Mouse (Mus musculus) spleen, adult 2 months (tissue): ENCODE data around the gene Gtf2f2. TPM values are rescaled to one million over a fixed set of nuclear protein-coding genes. Genes with fewer than 3 reads are reported as not detected.

Experiments
- DNase-seq, 2 experiments: peaks; one replicate each; pipeline versions ENCODE4 v3.0.0 to v3.0.0-alpha.2; 2012 to 2021; ENCODE audit warnings: low spot score in 2 of 2, low read depth in 1 of 2
- H3K27ac ChIP-seq: fragments of 200-500 bp; 2 replicates; pipeline ENCODE4 v1.5.1; 2012; ENCODE audit warnings: low read length, inconsistent platforms; ENCODE audit not compliant: insufficient read depth
- H3K27me3 ChIP-seq: fragments of 200-500 bp; 2 replicates; pipeline ENCODE4 v1.6.1; 2012; ENCODE audit warnings: mild to moderate bottlenecking, moderate library complexity, low read length, inconsistent platforms; ENCODE audit not compliant: control insufficient read depth, insufficient read depth
- H3K36me3 ChIP-seq: fragments of 200-500 bp; 2 replicates; pipeline ENCODE4 v1.6.1; 2012; ENCODE audit warnings: mild to moderate bottlenecking, low read length, inconsistent platforms; ENCODE audit not compliant: control insufficient read depth, insufficient read depth
- H3K4me1 ChIP-seq: fragments of 200-500 bp; 2 replicates; pipeline ENCODE4 v1.6.1; 2011; ENCODE audit warnings: inconsistent platforms; ENCODE audit not compliant: control insufficient read depth, insufficient read depth, insufficient read length
- H3K4me3 ChIP-seq: fragments of 200-500 bp; 2 replicates; pipeline ENCODE4 v1.5.1; 2011; ENCODE audit warnings: mild to moderate bottlenecking, inconsistent platforms; ENCODE audit not compliant: insufficient read depth, insufficient read length; ENCODE audit errors: extremely low read depth
- CTCF ChIP-seq: fragments of 200-500 bp; IDR thresholded peaks from 2 replicates; pipeline ENCODE4 v1.5.1; 2011; ENCODE audit warnings: mild to moderate bottlenecking, inconsistent platforms; ENCODE audit not compliant: insufficient read depth, insufficient read length, insufficient replicate concordance; ENCODE audit errors: extremely low read depth
- POLR2A ChIP-seq: fragments of 200-500 bp; IDR thresholded peaks from 2 replicates; pipeline ENCODE4 v1.6.1; 2011; ENCODE audit warnings: low read depth, low read length, inconsistent platforms
- WGBS: fragments of 180-500 bp; shearing (Covaris S2); methylation state at CpG from one replicate; pipeline ENCODE4 v1.1.7; 2018; 5-methylcytosine and 5-hydroxymethylcytosine counted together
- polyA plus RNA-seq: library from polyadenylated mRNA; depleted of rRNA; stranded (reverse); fragments of >200 nt; gene quantifications from 2 replicates; pipeline ENCODE4 v1.2.3, GENCODE M21; 2012; rRNA removed

Gene Gtf2f2
- 1.4 and 1.5 TPM in 2 replicates for polyA plus RNA-seq

GRCm38 (mm10) chr14:76010102-76011061 lies at the start of gene Gtf2f2:
TSS of gene Gtf2f2 (minus strand) at chr14:76010865.
- no peaks in the 10 kb centered on the region for H3K36me3 ChIP-seq
- H3K27me3 ChIP-seq: no peaks in the 10 kb centered on the region
- no peak; the same call in 1 of the 2 replicates for TF ChIP-seq POLR2A
- no peak for TF ChIP-seq CTCF
- H3K4me3 ChIP-seq: peak within 1 kb of the TSS; percentile 94
- H3K27ac ChIP-seq: peak within 1 kb of the TSS; percentile 65
- WGBS: under 1% methylated on average over 67 of the region's 67 CpGs
- peaks cover 11% of the 10 kb centered on the region for H3K4me1 ChIP-seq
- peak; percentile 77 to 90 for DNase-seq

GRCm38 (mm10) chr14:76059441-76059840 lies 48.8 kb upstream of the Gtf2f2 start:
- WGBS: 81% methylated on average over 5 of the region's 5 CpGs

GRCm38 (mm10) chr14:76053726-76054125 lies 43.1 kb upstream of the Gtf2f2 start:
- 89% methylated on average over 11 of the region's 11 CpGs for WGBS
- no peak for DNase-seq
- TF ChIP-seq CTCF (no peak), POLR2A (no peak)
- Histone ChIP-seq H3K4me3 (no peak overlapping the region), H3K27ac (no peak overlapping the region), H3K4me1 (no peaks in the 10 kb centered on the region), H3K36me3 (no peaks in the 10 kb centered on the region), H3K27me3 (no peaks in the 10 kb centered on the region)

More at GRCm38 (mm10) chr14:76059441-76059840, 48.8 kb upstream of the Gtf2f2 start:
- no peaks in the 10 kb centered on the region for H3K27me3 ChIP-seq
- H3K36me3 ChIP-seq: no peaks in the 10 kb centered on the region
- DNase-seq: no peak
- TF ChIP-seq CTCF (no peak), POLR2A (no peak)
- no peaks in the 10 kb centered on the region for H3K4me1 ChIP-seq
- H3K4me3 ChIP-seq: no peak overlapping the region
- no peak overlapping the region for H3K27ac ChIP-seq

- WGBS: 33% methylated on average over 7 of the region's 7 CpGs
- no peak for TF ChIP-seq CTCF
- TF ChIP-seq POLR2A: no peak
Observed at GRCm38 (mm10) chr14:76051966-76052365, 41.3 kb upstream of the Gtf2f2 start.

GRCm38 (mm10) chr14:76045767-76046166 lies 35.1 kb upstream of the Gtf2f2 start:
- 75% methylated on average over 1 of the region's 1 CpGs for WGBS
- no peak overlapping the region for H3K27ac ChIP-seq
- H3K36me3 ChIP-seq: no peaks in the 10 kb centered on the region
- no peaks in the 10 kb centered on the region for H3K27me3 ChIP-seq
- TF ChIP-seq POLR2A (no peak), CTCF (no peak)
- no peak for DNase-seq
- H3K4me1 ChIP-seq: no peaks in the 10 kb centered on the region
- H3K4me3 ChIP-seq: no peak overlapping the region

More at GRCm38 (mm10) chr14:76051966-76052365, 41.3 kb upstream of the Gtf2f2 start:
- H3K4me1 ChIP-seq: no peaks in the 10 kb centered on the region
- H3K27ac ChIP-seq: no peak overlapping the region
- H3K27me3 ChIP-seq: no peaks in the 10 kb centered on the region
- H3K4me3 ChIP-seq: no peak overlapping the region
- no peaks in the 10 kb centered on the region for H3K36me3 ChIP-seq
- no peak for DNase-seq

- no peaks in the 10 kb centered on the region for H3K36me3 ChIP-seq
- H3K4me1 ChIP-seq: no peaks in the 10 kb centered on the region
- no peak overlapping the region for H3K4me3 ChIP-seq
- DNase-seq: no peak
- 82% methylated on average over 3 of the region's 3 CpGs for whole genome bisulfite sequencing
- no peak for TF ChIP-seq POLR2A
- TF ChIP-seq CTCF: no peak
- H3K27me3 ChIP-seq: no peaks in the 10 kb centered on the region
- no peak overlapping the region for H3K27ac ChIP-seq
Observed at GRCm38 (mm10) chr14:76044164-76044557, 33.5 kb upstream of the Gtf2f2 start.
